In genomic region chr6:8771539-8771938, GRCm38 (mm10) we compare ENCODE assay signal across 12 mouse cellular contexts.
"Had no signal": no experiment of that assay in that cellular context is flagged by ENCODE, and none has a peak within 500 bp of the region (broad histone marks: within the 10 kb centered on the region; RNA-seq: fewer than 3 reads in every experiment).

No protein-coding gene starts in this region.

- H3K36me3 ChIP-seq: kidney, embryonic 15.5 days; limb, embryonic 12.5 days; liver, embryonic 15.5 days; lung, embryonic 15.5 days; midbrain, embryonic 12.5 days; neural tube, embryonic 13.5 days had no signal

- H3K27ac ChIP-seq: kidney, embryonic 15.5 days; limb, embryonic 12.5 days; liver, embryonic 15.5 days; midbrain, embryonic 12.5 days; neural tube, embryonic 13.5 days had no signal

- H3K4me1 ChIP-seq: kidney, embryonic 15.5 days; midbrain, embryonic 12.5 days had no signal

- H3K4me2 ChIP-seq: kidney, embryonic 15.5 days; limb, embryonic 12.5 days; liver, embryonic 15.5 days; midbrain, embryonic 12.5 days; neural tube, embryonic 13.5 days had no signal

- DNase-seq: kidney, adult 11 months; kidney, postnatal 14 days; right cerebral cortex, adult 18-20 months; right cerebral cortex, postnatal 25 days; thymus, postnatal 4 days had no signal

- H3K9ac ChIP-seq: kidney, embryonic 15.5 days; limb, embryonic 12.5 days; liver, embryonic 15.5 days; lung, embryonic 15.5 days; midbrain, embryonic 12.5 days; neural tube, embryonic 13.5 days had no signal

- H3K9me3 ChIP-seq: kidney, embryonic 15.5 days; limb, embryonic 12.5 days; liver, embryonic 15.5 days; lung, embryonic 15.5 days; midbrain, embryonic 12.5 days; neural tube, embryonic 13.5 days had no signal

- H3K27me3 ChIP-seq: kidney, embryonic 15.5 days; lung, embryonic 15.5 days; midbrain, embryonic 12.5 days; neural tube, embryonic 13.5 days had no signal

- H3K4me3 ChIP-seq: kidney, embryonic 15.5 days; limb, embryonic 12.5 days; liver, embryonic 15.5 days; lung, embryonic 15.5 days; midbrain, embryonic 12.5 days; neural tube, embryonic 13.5 days had no signal

- ATAC-seq: midbrain, embryonic 16.5 days had no signal
